Mouse (Mus musculus): ENCODE results near the gene Ubtd2.

Gene Ubtd2

GRCm38 (mm10) chr11:32518770-32519169 lies 63.6 kb downstream of the Ubtd2 start:
- no peak for DNase-seq (ENCODE audit: low read depth, low spot score)

- DNase-seq (ENCODE audit: low read depth, low spot score): no peak
These were observed 64.2 kb downstream of the Ubtd2 start for GRCm38 (mm10) chr11:32519354-32519753.

DNA sequence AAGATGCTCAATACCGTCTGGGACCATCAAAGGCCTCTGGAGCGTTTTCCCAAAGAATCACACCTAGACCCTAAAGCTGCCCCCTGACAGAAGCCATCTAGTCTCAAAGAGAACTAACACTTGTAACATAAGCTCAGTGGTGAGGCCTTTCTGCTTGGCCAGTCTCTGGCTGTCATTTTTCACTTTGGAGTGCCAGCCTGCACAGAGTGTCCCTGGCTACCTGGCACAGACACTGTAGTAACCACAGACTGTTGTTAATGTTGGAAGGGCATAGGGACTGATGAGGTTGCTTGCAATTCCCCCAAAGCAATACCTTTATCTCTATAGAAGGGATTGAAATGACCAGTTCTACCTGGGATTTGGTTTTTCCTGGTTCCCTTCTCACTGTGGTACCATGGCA lies 66.1 kb downstream of the Ubtd2 start:
- no peak for DNase-seq (ENCODE audit: low read depth, low spot score)

GRCm38 (mm10) chr11:32524122-32524920 lies 69.2 kb downstream of the Ubtd2 start:
- no peak for DNase-seq (ENCODE audit: low read depth, low spot score)

GRCm38 (mm10) chr11:32527006-32527405 lies 71.8 kb downstream of the Ubtd2 start:
- no peak for DNase-seq (ENCODE audit: low read depth, low spot score)

DNA sequence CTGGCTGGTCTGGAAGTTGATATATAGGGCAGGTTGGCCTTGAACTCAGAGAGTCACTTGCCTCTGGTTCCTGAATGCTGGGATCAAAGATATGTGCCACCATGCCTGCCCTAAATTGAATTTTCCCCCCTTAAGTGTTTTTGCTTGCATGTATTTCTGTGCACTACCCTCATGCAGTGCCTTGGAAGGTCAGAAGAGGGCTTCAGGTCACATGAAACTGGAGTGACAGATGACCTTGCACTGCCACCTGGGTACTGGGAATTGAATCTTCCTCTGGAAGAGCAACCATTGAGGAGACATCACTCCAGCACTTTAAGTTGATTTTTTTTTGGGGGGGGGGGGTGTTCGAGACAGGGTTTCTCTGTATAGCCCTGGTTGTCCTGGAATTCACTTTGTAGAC lies 75.0 kb downstream of the Ubtd2 start:
- peak; percentile 32 for DNase-seq (ENCODE audit: low read depth, low spot score)

GRCm38 (mm10) chr11:32531871-32532764 lies 76.9 kb downstream of the Ubtd2 start, which contains the start of gene Efcab9:
Efcab9 (minus strand) TSS chr11:32532081.
- peak; percentile 26 for DNase-seq (ENCODE audit: low read depth, low spot score)

DNA sequence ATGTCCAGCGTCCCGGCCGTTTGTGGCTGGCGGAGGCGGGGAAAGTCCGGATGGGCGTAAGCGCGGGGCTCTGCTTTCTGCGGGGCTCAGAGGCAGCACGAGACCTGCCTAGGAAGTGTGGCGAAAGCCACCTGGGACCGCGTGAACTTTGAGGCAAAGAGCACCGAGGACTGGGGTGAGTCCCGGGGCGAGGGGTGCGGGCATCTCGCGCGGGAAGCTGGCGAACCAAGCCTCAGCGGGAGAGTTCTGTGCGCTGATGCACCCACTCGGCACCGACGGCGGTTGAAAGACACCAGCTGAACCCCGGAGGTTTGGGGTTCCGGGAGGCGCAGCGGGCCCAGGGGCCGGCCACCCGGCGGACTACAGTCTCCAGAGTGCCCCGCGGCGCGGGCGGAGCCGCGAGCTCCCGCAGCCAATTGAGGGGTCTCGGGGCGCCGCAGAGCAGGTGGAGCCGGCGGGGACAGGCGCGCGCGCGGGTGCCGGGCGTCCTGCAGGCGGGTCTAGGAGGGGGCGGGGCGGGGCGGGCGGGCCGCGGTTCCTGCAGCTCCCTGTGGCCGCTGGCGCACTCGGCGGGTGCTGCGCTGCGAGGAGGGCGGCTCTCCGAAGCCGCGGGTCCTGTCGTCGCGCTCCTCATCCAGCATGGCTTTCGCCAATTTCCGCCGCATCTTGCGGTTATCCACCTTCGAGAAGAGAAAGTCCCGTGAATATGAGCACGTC lies 77.8 kb downstream of the Ubtd2 start, which contains the start of gene Stk10:
Stk10 (plus strand) TSS at position 541 of the 717 bp plus-strand sequence.
- peak; percentile 82 for DNase-seq (ENCODE audit: low read depth, low spot score)

GRCm38 (mm10) chr11:32533482-32534261 lies 78.5 kb downstream of the Ubtd2 start:
- DNase-seq (ENCODE audit: low read depth, low spot score): peak; percentile 81

DNA sequence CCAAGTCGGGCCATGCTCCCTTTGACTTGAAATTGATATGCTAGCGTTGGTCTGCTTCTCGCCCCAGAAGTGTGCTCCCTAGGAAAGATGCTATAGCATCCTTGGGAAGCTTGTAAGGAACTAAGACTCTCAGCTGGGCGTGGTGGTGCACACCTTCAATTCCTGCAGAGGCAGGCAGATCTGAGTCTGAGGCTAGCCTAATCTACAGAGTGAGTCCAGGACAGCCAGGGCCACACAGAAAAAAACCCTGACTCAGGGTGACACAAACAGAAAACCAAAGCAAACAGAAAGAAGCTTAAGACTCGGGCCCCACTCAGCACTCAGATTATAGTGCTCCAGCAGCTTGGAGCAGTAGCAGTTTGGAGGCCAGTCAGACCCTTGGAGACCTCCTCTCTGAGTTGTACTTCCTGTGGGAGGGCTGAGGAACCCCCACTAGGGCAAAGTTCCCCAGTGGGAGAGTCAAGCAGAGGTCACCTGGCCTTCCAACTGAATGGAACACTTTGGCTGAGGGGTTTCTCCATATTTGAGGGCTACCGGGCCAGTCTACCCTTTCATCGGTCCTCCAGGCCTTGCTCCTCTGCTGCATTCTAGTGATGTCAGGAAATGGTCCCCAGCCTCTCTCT lies 79.4 kb downstream of the Ubtd2 start:
- no peak for DNase-seq (ENCODE audit: low read depth, low spot score)

- no peak for DNase-seq (ENCODE audit: low read depth, low spot score)
These were observed 80.5 kb downstream of the Ubtd2 start for GRCm38 (mm10) chr11:32535646-32536045.

- DNase-seq (ENCODE audit: low read depth, low spot score): peak; percentile 30
These were observed 81.8 kb downstream of the Ubtd2 start for GRCm38 (mm10) chr11:32536954-32537353.

DNA sequence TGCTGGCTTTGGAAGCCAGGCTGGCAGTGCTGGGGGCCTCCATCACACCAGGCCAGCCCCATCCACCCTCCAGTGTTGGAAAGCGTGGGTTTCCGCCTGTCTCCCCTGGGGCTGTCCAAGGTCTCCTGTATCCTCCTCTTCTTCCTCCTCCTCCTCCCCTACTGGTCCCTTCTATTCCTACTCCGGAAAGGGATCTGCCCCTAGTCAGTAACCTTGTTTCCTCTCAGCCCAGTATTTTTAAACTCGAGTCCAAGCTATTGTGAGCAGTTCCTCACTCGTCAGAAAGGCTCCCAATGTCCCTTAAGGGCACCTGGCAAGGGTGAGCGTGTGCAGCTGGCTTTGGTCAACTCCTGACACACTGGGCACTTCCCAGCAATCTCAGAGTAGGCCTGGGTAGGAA lies 83.3 kb downstream of the Ubtd2 start:
- no peak for DNase-seq (ENCODE audit: low read depth, low spot score)

DNA sequence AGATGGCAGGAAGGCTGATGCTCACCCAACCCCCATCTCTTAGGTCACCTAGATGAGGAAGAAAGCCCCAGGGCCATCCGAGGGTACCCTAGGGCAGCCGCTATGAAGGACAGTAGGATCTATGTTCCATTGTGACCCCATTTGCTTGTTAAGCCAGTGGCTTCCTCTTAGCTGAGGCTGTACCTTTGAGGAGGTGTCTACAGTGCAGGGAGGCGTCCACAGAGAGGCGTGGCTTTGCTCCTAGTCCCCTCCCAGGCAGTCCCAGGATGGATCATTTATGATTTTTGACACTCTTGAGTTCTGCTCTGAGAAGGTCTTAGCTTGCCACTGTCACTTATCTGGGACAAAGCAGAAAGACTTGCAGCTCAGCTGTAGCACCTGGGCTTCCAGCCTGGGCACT lies 83.7 kb downstream of the Ubtd2 start:
- no peak for DNase-seq (ENCODE audit: low read depth, low spot score)

- no peak for DNase-seq (ENCODE audit: low read depth, low spot score)
These were observed 84.5 kb downstream of the Ubtd2 start for GRCm38 (mm10) chr11:32539717-32540116.

- DNase-seq (ENCODE audit: low read depth, low spot score): no peak
These were observed 85.3 kb downstream of the Ubtd2 start for GRCm38 (mm10) chr11:32540463-32540862.

DNA sequence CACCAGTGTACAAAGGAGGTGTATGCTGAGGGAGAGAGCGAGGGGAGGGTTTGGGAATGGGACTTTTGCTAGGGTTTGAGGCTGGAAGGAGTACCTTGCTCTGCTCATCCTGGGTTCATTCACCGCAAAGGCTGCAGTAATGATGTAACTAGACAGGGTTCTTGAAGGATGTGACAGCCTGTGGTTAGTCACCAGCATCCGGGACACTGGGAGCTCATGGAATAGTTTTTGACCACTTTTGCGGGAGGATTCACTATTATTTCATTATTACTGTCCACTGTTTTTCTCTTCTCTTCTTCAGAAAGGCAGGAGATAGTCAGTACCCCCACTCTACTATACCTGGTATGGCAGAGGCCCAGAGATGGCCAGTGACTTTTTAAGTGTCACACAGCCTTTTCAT lies 87.0 kb downstream of the Ubtd2 start:
- DNase-seq (ENCODE audit: low read depth, low spot score): no peak

DNA sequence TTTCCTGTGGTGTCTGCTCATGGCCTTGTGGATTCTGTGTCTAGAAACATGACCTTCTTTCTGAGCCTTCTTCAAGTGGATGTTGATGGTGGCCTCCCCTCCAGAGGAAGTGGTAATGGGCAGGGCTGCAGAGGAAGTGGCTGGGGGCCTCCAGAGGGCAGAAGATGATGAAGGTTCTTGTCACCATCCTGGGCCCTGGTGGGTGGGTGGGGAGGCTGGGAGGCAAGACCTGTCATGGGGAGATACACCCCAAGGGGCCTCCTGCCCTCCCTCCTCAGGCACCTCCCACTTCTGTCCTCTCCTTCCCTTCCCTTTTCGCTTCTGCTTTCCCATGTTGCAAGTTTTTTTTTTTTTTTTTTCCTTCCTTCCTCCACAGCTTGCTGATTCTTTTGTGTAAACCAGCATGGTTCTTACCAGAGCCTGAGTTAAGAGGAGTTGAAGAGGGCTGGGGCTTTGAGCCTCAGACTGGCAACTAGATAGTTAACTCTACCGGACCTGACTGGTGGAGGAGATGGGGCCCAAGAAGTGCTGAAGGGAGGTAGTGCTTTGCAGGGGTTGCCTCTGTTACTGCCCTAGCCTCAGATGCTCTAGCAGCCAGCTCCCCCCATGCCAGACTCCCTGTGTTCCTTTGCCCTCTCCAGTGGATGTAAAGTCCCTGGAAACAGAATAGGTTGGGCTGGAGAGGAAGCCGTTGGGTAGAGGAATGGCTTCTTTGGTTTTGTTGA lies 87.7 kb downstream of the Ubtd2 start:
- no peak for DNase-seq (ENCODE audit: low read depth, low spot score)

- no peak for DNase-seq (ENCODE audit: low read depth, low spot score)
These were observed 88.9 kb downstream of the Ubtd2 start for GRCm38 (mm10) chr11:32544041-32544440.

GRCm38 (mm10) chr11:32544497-32544896 lies 89.3 kb downstream of the Ubtd2 start:
- no peak for DNase-seq (ENCODE audit: low read depth, low spot score)
